Mouse (Mus musculus) bone marrow macrophage, adult 2 months (primary cell): ENCODE data around the gene Lrrc4. TPM values are rescaled to one million over a fixed set of nuclear protein-coding genes. Genes with fewer than 3 reads are reported as not detected.

Experiments
- H3K27ac ChIP-seq: 2 replicates; pipeline ENCODE4 v1.5.1; 2012; ENCODE audit warnings: low read depth, low read length; ENCODE audit not compliant: insufficient read depth
- H3K4me1 ChIP-seq: 2 replicates; pipeline ENCODE4 v1.6.1; 2012; ENCODE audit warnings: low read length; ENCODE audit not compliant: control insufficient read depth, insufficient read depth
- H3K4me3 ChIP-seq: 2 replicates; pipeline ENCODE4 v1.5.1; 2012; ENCODE audit warnings: mild to moderate bottlenecking, low read length, moderate library complexity; ENCODE audit not compliant: insufficient read depth
- CTCF ChIP-seq: IDR thresholded peaks from 2 replicates; pipeline ENCODE4 v1.5.1; 2012; ENCODE audit warnings: low read depth, mild to moderate bottlenecking, low read length, moderate library complexity
- POLR2A ChIP-seq: IDR thresholded peaks from 2 replicates; pipeline ENCODE4 v1.6.1; 2012; ENCODE audit warnings: mild to moderate bottlenecking, low read depth, low read length, borderline replicate concordance
- polyA plus RNA-seq: library from polyadenylated mRNA; stranded (reverse); fragments of >200 nt; gene quantifications from 2 replicates; pipeline ENCODE4 v1.2.4, GENCODE M21; 2012; ENCODE audit not compliant: missing spikeins, insufficient read depth, insufficient read length

The Lrrc4 gene
- polyA plus RNA-seq, 1 experiment, result 0.15 TPM

GRCm38 (mm10) chr6:28761728-28762127, 69.8 kb downstream of the Lrrc4 start:
- H3K4me1 ChIP-seq, result no peaks in the 10 kb centered on the region
- H3K4me3 ChIP-seq, result no peak overlapping the region
- TF ChIP-seq POLR2A (no peak), CTCF (no peak)
- H3K27ac ChIP-seq, result no peak overlapping the region

GRCm38 (mm10) chr6:28758293-28758692, 73.3 kb downstream of the Lrrc4 start:
- Histone ChIP-seq H3K27ac (no peak overlapping the region), H3K4me1 (no peaks in the 10 kb centered on the region), H3K4me3 (no peak overlapping the region)
- TF ChIP-seq CTCF, result no peak
- TF ChIP-seq POLR2A, result no peak

DNA sequence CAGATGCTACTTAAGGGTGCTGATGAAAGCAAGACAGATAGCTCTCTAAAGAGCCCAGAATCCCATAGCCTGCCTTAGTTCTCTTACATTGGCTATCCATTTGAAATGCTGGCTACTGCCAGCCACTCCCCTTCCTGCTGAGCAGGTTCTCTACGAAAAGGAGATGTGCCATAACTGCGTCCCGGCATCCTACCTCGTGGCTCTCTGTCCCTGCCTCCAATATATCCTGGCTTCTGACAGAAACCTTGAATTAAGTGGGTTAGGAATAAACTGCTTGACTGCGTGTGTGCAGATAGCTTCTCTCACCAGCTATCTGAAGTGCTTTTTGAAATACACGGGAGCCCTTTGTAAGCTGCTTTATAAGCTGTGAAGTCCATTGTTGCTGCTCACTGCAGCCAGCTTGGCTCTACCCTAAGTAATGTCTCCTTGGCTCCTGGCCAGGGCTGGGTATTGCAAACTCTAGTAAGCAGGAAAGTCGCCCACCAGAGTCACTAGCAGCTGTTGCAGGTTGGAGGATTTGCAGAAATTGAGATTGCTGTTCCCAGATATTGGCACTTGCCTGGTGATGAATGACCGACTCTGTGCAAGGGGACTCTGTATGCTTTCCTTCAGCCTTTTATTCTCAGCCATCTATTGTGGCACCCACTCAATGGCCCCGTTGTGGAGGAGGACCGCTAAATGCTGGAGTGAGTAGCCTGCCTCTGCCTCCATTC, 75.1 kb downstream of the Lrrc4 start:
- no peak overlapping the region for H3K4me3 ChIP-seq
- peaks cover 2% of the 10 kb centered on the region; the same call in 1 of the 2 replicates for H3K4me1 ChIP-seq
- no peak for TF ChIP-seq CTCF
- TF ChIP-seq POLR2A, result no peak
- H3K27ac ChIP-seq, result no peak overlapping the region

DNA sequence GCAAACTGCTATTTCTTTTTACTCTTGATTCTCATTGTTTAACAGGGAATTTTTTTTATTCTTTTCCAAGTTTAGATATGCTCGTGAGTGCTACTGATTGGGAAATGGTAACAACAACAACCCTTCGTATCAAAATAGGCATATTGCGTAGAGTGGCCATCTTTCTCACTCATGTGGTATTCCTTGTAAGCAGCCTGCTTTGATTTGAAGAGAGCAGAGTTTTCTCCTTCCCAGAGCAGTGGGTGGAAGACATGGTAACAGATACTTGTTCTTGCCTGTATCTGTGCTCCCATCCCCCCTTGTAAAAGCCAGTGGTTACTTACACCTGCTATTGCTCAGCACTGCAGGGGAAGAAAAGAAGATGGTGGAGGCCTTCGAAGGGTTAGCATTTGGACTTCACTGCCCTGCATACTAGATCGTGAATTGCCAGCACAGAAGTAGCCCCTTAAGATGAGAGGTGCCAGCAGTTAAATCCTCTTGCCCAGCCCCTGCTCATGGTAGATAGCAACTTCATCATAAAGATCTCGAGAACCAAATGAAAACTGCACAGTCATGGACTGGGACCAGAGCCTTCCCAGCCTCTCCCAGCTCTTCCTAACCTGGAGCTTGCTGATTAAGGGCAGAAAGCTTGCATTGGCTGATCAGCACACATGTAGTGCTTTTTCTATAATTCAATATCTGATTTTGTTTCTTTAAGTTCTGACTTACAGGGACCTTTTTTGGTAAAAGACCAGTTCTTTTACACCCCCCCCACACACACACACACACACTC, 77.2 kb downstream of the Lrrc4 start:
- TF ChIP-seq CTCF (no peak), POLR2A (no peak)

DNA sequence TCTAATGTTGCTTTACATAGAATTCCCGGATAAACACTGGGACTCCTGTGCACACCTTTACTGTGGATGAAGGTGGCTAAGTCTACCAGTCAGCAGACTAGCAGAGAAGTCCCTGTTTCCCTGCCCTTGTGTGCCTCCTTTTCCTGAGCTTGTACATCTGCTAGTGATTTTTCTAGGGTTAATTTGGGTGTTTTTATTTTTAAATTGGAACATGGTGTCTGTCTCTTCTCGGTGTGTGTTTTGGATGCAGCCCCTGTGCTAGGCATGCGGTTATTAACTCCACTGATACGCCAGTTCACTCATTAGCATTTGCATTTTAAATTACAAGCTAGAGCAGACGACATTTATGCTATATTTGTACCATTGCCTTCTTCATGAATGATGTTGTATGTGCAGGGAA, 77.9 kb downstream of the Lrrc4 start:
- TF ChIP-seq POLR2A, result no peak
- H3K4me1 ChIP-seq, result peaks cover 2% of the 10 kb centered on the region; the same call in 1 of the 2 replicates
- H3K4me3 ChIP-seq, result no peak overlapping the region
- H3K27ac ChIP-seq, result no peak overlapping the region

More for the DNA sequence above, 77.2 kb downstream of the Lrrc4 start:
- Histone ChIP-seq H3K4me3 (no peak overlapping the region), H3K4me1 (peaks cover 2% of the 10 kb centered on the region; the same call in 1 of the 2 replicates), H3K27ac (no peak overlapping the region)

- peaks cover 2% of the 10 kb centered on the region; the same call in 1 of the 2 replicates for H3K4me1 ChIP-seq
- no peak overlapping the region for H3K4me3 ChIP-seq
- no peak for TF ChIP-seq CTCF
- no peak for TF ChIP-seq POLR2A
- H3K27ac ChIP-seq, result no peak overlapping the region
Observed at GRCm38 (mm10) chr6:28753217-28753616, 78.3 kb downstream of the Lrrc4 start.

GRCm38 (mm10) chr6:28751186-28751585, 80.4 kb downstream of the Lrrc4 start:
- Histone ChIP-seq H3K4me3 (no peak overlapping the region), H3K4me1 (peaks cover 2% of the 10 kb centered on the region; the same call in 1 of the 2 replicates), H3K27ac (no peak overlapping the region)
- TF ChIP-seq CTCF, result no peak
- no peak for TF ChIP-seq POLR2A

GRCm38 (mm10) chr6:28749224-28749623, 82.3 kb downstream of the Lrrc4 start:
- no peak overlapping the region for H3K27ac ChIP-seq
- H3K4me3 ChIP-seq, result no peak overlapping the region
- TF ChIP-seq CTCF (no peak), POLR2A (no peak)
- H3K4me1 ChIP-seq, result peaks cover 2% of the 10 kb centered on the region; the same call in 1 of the 2 replicates

- no peak overlapping the region for H3K27ac ChIP-seq
- no peak for TF ChIP-seq CTCF
- TF ChIP-seq POLR2A, result no peak
- H3K4me3 ChIP-seq, result no peak overlapping the region
- peaks cover 2% of the 10 kb centered on the region; the same call in 1 of the 2 replicates for H3K4me1 ChIP-seq
Observed at GRCm38 (mm10) chr6:28747931-28748670, 83.4 kb downstream of the Lrrc4 start.
